Mouse (Mus musculus): ENCODE data around the gene Duxf3.
"Not testable (repeated sequence)": the region's sequence is repeated elsewhere in the genome, so short reads cannot be mapped to it uniquely, and the experiment has no call there.

The Duxf3 gene

GRCm38 (mm10) chr10:58223161-58223560 is 9.3 kb downstream of the Duxf3 start:
- DNase-seq (ENCODE audit: low read depth, low spot score) = not testable (repeated sequence)

- DNase-seq (ENCODE audit: low read depth, low spot score) = not testable (repeated sequence)
Measured at GRCm38 (mm10) chr10:58221571-58221970, 10.9 kb downstream of the Duxf3 start.

DNA sequence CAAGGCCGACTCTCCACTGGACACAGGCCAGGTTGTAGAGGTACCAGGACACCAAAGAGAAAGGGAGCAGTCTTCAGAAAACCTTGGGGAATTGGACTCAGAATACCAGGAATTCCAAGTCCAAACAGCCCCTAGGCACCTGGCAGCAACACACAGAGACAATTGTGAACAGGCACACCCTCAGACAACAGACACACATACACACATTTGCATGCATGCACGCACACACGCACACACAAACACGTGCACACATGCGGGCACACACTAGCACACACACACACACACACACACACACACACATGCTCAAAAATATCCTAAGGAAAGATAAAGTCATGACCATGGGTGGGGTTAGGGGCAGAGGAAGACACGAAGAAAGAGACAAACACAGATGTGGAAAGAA is 11.7 kb downstream of the Duxf3 start:
- peak; percentile 29 for DNase-seq (ENCODE audit: low read depth, low spot score)

DNA sequence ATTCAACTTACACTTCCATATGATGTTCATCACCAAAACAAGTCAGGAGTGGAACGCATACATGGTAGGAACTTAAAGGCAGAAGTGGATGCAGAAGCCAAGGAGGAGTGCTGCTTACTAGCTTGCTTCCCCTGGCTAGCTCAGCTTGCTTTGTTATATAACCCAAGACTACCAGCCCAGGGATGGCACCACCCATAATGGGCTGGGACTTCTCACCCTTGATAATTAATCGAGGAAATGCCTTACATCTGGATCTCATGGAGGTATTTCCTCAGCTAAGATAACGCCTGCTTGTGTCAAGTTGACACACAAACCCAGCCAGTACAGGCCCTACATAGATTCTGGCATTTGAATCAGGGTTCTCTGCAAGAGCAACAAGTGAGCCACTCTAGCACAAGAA is 15.1 kb downstream of the Duxf3 start:
- no peak for DNase-seq (ENCODE audit: low read depth, low spot score)

- no peak for DNase-seq (ENCODE audit: low read depth, low spot score)
Measured at GRCm38 (mm10) chr10:58215353-58215752, 17.1 kb downstream of the Duxf3 start.

- DNase-seq (ENCODE audit: low read depth, low spot score) = no peak
Measured at GRCm38 (mm10) chr10:58214934-58215333, 17.5 kb downstream of the Duxf3 start.

DNA sequence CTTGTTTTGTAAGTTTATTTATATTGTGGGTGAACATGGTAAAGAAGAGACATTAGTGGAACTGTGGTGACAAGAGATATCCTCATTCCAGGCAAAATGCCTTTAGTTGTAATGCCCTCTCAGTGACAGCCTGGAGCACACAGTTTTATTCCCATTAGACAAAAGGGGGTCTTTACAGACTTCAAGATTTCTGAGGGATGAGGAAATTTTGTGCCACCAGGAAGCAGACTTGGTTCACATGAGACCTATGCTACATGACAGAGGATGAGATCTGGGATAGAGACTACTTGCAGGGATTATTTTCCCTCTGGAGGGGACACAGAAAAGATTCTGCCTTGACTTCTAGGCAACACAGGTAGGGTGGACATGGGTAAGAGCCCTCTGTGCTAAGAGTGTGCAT is 18.0 kb downstream of the Duxf3 start:
- no peak for DNase-seq (ENCODE audit: low read depth, low spot score)

DNA sequence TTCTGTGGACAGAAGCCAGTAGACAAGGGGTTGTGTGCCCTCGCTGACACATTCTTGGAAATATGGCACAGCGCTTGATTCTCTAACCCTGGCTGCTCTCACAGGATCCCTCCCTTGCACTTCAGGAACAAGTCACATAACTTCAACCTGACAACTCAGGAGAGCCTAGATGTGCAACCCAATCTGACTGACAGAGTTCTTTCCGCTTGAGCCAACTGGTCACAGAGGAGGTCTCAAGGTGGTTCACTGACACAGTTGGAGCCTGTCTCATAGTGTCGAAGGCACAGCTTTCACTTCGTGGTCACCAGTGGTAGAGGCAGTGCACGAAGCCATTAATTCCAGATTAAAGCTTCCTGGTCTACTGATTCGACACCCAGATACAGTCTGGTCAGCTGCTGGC is 20.2 kb downstream of the Duxf3 start:
- no peak for DNase-seq (ENCODE audit: low read depth, low spot score)

DNA sequence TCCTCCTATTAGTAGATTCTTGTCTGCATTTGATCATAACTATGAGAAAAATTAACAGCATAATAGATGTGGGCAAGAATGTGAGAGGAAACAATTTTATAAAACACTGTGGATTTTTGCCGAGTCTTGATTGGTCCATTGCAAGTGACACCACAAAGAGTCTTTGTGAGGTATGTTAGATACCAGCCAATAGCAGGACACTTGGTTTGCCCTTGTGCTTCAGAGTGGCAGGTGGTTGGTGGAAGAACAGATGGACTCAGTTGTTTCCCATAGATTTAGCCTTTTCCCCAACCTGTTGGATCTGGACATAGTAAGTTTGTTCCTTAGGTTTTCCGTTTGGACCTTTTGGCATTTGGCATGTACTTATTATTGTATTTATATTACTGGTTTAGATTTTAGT is 21.3 kb downstream of the Duxf3 start:
- no peak for DNase-seq (ENCODE audit: low read depth, low spot score)

DNA sequence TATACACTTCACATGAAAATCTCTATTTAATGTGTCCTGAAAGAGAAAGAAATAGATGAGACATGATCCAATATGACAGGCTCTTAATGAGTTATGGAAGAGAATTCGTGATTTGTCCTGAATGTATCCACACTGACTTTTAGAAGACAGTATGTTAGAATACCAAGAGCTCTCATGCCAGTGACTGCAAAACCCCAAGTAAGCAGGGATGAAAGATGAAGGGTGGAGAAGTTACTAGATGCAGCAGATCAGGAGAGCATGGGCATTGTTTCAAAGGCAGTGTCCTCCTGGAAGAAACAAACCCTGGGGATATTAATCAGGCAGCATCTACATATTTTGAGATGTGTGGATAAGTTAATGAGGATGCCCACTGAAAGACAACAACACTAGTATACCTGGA is 22.0 kb downstream of the Duxf3 start:
- DNase-seq (ENCODE audit: low read depth, low spot score) = no peak

GRCm38 (mm10) chr10:58209710-58210467 is 22.6 kb downstream of the Duxf3 start:
- DNase-seq (ENCODE audit: low read depth, low spot score) = no peak

GRCm38 (mm10) chr10:58206639-58207404 is 25.7 kb downstream of the Duxf3 start:
- DNase-seq (ENCODE audit: low read depth, low spot score) = no peak

- DNase-seq (ENCODE audit: low read depth, low spot score) = no peak
Measured at GRCm38 (mm10) chr10:58205986-58206385, 26.5 kb downstream of the Duxf3 start.

Data from ZHBTc4 (cell line).